Mouse (Mus musculus): ENCODE data around the gene Iqcn.

DNA sequence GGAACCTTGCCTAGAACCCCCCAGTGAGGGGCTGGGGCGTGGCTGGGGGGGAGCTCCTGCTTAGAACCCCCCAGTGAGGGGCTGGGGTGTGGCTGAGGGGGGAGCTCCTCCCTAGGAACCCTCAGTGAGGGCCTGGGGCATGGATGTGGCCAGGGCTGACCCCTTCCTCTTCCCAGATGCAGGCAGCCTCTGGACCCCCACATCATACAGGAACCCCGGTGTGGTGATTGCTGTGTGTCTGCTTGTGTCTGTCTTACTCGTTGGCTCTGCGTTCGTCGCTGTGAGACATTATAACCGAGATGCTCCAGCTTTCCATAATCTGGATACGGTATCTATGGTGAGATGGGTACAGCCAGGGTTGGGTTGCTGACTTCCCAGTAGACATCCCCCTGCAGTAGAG lies 18.3 kb downstream of the Iqcn start:
- TF ChIP-seq POLR2A (IDR thresholded peaks at IDR 0.05; ENCODE audit: extremely low read depth, insufficient read depth, low read length) = no peak
- no peak for TF ChIP-seq CTCF (IDR thresholded peaks at IDR 0.05; ENCODE audit: extremely low read depth, insufficient read depth, low read length)

Measured in cortical plate, adult 2 months (tissue).